Mouse (Mus musculus) hindbrain, embryonic 16.5 days (tissue): ENCODE data around the gene Riok2. TPM values are rescaled to one million over a fixed set of nuclear protein-coding genes. Genes with fewer than 3 reads are reported as not detected.

Experiments used
- polyA plus RNA-seq: library from polyadenylated mRNA; unstranded; fragments of >200 nt; fragmentation: Nextera tagmentation; extraction: Ambion mirVana; gene quantifications from 2 replicates; pipeline ENCODE4 v1.2.1, GENCODE M21; 2015

Riok2 gene
- polyA plus RNA-seq, 1 experiment from 2014 or later: 21.2 TPM

Other genes with a start within 250 kb of the Riok2 start
- gene Lix1, start 28.4 kb downstream of the Riok2 start, polyA plus RNA-seq: 7.8 and 10.1 TPM in 2 replicates